Mouse (Mus musculus) neural tube, embryonic 12.5 days (tissue): ENCODE measurements at regions not wholly inside any gene's neighbourhood (a gene's known extent, or its start where the extent isn't known, plus 50 kb on each side); places are given as distances from the start of the nearest gene placed in this dataset.

ENCODE experiments used
- ATAC-seq: fragments of 200-750 bp; cut with Nextera tagmentation; 2 replicates; pipeline ENCODE4 v1.8.0; 2017; ENCODE audit warnings: low read depth, mild to moderate bottlenecking, moderate TSS enrichment, moderate library complexity; ENCODE audit not compliant: low FRiP score
- H3K27ac ChIP-seq: fragments of 300-500 bp; sonication (generic); 2 replicates; pipeline ENCODE4 v1.5.1; 2016
- H3K27me3 ChIP-seq: fragments of 300-500 bp; sonication (generic); replicated peaks from 2 replicates; pipeline ENCODE4 v1.6.1; 2016; ENCODE audit warnings: mild to moderate bottlenecking
- H3K36me3 ChIP-seq: fragments of 300-500 bp; sonication (generic); 2 replicates; pipeline ENCODE4 v1.6.1; 2016; ENCODE audit warnings: mild to moderate bottlenecking
- H3K4me1 ChIP-seq: fragments of 300-500 bp; sonication (generic); 2 replicates; pipeline ENCODE4 v1.6.1; 2016
- H3K4me2 ChIP-seq: fragments of 300-500 bp; sonication (generic); replicated peaks from 2 replicates; pipeline ENCODE4 v1.6.1; 2016; ENCODE audit warnings: mild to moderate bottlenecking
- H3K4me3 ChIP-seq: fragments of 300-500 bp; sonication (generic); 2 replicates; pipeline ENCODE4 v1.5.1; 2016
- H3K9ac ChIP-seq: fragments of 300-500 bp; sonication (generic); 2 replicates; pipeline ENCODE4 v1.6.1; 2016; ENCODE audit warnings: mild to moderate bottlenecking
- H3K9me3 ChIP-seq: fragments of 300-500 bp; sonication (generic); 2 replicates; pipeline ENCODE4 v1.6.1; 2016; ENCODE audit warnings: mild to moderate bottlenecking
- WGBS: fragments of 180-500 bp; shearing (Covaris S2); methylation state at CpG from one replicate; pipeline ENCODE4 v1.1.7; 2016; 5-methylcytosine and 5-hydroxymethylcytosine counted together

DNA sequence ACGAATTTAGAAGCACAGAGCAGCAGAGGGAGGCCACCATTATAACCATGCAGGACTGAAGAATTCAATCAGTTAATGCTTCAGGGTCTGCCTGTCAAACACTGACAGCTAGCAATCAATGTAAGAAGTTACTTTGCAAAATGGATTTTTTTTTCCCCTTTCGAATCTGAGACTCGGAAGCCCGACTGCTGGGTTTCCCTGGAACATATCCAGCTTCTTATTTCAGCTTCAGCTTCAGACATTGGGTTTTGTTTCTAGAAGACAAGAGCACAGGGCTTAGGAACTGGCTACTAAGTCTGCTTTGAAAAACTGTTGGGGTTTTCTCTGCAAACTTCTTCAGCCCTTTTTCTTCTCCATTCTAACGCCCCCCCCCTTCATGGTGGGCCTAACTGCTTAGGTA is 288.4 kb downstream of the Sox4 start:
- Histone ChIP-seq H3K4me1 (peaks cover 50% of the 10 kb centered on the region), H3K4me3 (no peak overlapping the region), H3K9me3 (no peaks in the 10 kb centered on the region), H3K9ac (no peak overlapping the region), H3K27me3 (no peaks in the 10 kb centered on the region), H3K4me2 (peak overlapping the region; percentile 22; the same call in 1 of the 2 replicates), H3K27ac (peak overlapping the region; percentile 75), H3K36me3 (no peaks in the 10 kb centered on the region)
- ATAC-seq, result no peak; the same call in 1 of the 2 replicates
- 47% methylated on average over 5 of the region's 5 CpGs for WGBS

DNA sequence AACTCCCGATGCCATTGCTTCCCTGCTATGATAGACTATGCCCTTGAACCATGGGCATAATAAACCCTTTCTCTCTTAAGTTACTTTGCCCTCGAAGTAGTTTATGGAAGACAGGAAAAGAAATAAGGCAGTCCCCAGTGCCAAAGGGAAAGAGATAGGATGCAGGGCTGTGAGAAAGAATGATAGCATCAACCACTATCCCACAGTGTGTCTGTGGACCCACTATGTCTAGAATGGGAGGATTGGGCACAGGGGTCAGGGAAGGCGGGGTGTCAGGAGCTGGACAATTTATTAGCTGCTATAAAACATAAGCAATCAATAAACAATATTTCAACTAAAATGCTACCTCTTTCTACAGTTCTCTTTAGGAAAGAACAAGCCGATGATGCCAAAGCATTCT is 288.8 kb downstream of the Sox4 start:
- peak overlapping the region; percentile 22; the same call in 1 of the 2 replicates for H3K4me2 ChIP-seq
- peak; percentile 53 for ATAC-seq

DNA sequence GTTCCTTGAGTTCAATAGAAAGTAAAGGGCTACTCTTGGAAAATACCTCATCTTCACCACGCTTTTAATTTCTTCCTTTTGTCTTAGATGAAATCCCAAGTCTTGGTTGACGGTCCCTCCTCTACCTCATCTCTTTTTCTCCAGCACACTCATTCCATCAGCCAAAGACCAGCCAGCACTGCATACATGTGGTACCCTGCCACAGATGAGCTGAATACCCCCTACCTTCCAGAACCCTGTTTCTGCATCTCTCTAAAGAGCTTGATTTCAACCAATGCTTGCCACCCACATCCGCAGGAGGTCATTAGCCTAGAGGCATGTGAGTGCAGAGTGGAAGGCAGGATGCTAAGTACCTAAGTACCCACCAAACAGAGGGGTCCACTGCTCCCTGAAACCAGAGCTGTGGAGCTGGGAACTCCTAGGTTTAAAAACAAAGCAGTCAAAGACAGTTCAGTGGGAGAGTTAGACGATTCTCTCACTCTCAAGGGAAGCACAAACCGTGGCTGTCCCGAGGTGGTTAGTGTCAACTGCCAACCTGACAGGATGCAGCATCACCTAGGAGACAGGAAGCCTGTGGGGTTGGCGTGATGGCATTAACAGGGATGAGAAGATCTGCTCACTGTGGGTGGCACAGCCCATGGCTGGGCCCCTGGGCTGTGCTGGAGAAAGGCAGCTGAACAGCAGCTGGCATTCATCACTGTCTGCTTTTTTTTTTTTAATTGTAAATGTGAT is 289.4 kb downstream of the Sox4 start:
- Histone ChIP-seq H3K27ac (peak overlapping the region; percentile 75), H3K4me2 (peak overlapping the region; percentile 22; the same call in 1 of the 2 replicates), H3K9me3 (no peaks in the 10 kb centered on the region), H3K4me1 (peaks cover 50% of the 10 kb centered on the region), H3K36me3 (no peaks in the 10 kb centered on the region), H3K9ac (no peak overlapping the region), H3K27me3 (no peaks in the 10 kb centered on the region), H3K4me3 (no peak overlapping the region)
- WGBS, result 10% methylated on average over 7 of the region's 7 CpGs
- ATAC-seq, result peak; percentile 93

More for the DNA sequence above, 288.8 kb downstream of the Sox4 start:
- Histone ChIP-seq H3K27me3 (no peaks in the 10 kb centered on the region), H3K36me3 (no peaks in the 10 kb centered on the region), H3K9ac (no peak overlapping the region), H3K4me3 (no peak overlapping the region), H3K27ac (peak overlapping the region; percentile 75), H3K4me1 (peaks cover 50% of the 10 kb centered on the region), H3K9me3 (no peaks in the 10 kb centered on the region)
- 14% methylated on average over 4 of the region's 4 CpGs for WGBS

DNA sequence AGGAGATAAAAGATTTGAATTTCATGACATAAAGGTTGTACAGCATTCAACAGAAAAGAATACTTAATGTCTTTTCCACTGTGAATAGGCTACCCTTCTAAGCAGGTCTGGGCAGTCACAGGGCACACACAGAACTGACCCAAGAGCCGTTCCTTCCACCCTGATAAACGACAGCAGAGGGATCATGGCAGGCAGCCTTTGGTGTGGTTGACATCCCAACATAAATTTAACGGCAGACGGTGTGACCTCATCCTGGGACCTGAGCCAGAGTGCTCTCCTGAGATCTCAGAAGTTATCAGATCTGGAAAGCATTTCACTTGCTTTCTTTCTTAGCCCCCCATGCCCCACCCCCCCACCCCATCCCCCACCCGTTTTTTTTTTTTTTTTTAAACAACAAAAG is 290.1 kb downstream of the Sox4 start:
- Histone ChIP-seq H3K4me3 (no peak overlapping the region), H3K27me3 (no peaks in the 10 kb centered on the region), H3K4me2 (no peak overlapping the region), H3K27ac (no peak overlapping the region), H3K9ac (no peak overlapping the region), H3K36me3 (no peaks in the 10 kb centered on the region), H3K4me1 (peaks cover 50% of the 10 kb centered on the region), H3K9me3 (no peaks in the 10 kb centered on the region)
- 4% methylated on average over 5 of the region's 5 CpGs for WGBS
- peak; percentile 55 for ATAC-seq

DNA sequence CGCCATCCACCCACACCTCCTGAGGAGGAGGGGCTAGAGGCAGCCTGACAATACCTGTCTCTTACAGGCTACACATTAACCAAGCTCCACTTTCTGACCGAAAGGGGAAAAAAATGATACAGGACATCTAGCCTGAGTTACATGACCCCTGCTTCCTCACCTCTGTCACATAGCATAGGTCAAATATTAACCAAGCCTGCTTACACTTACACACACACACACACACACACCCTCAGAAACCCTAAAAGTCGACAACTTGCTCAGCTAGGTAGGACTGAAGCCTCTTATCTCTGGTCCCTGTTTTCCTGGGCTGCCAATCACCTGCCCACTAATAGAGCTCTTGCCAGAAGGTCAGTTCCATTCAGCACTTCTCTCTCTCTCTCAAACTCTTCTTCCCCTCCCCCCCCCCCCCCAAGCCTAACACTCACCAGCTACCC is 291.2 kb downstream of the Sox4 start:
- Histone ChIP-seq H3K4me3 (no peak overlapping the region), H3K4me2 (no peak overlapping the region), H3K27ac (no peak overlapping the region), H3K4me1 (peaks cover 48% of the 10 kb centered on the region), H3K9ac (no peak overlapping the region), H3K9me3 (no peaks in the 10 kb centered on the region), H3K27me3 (no peaks in the 10 kb centered on the region), H3K36me3 (no peaks in the 10 kb centered on the region)
- 81% methylated on average over 3 of the region's 3 CpGs for WGBS
- no peak for ATAC-seq

DNA sequence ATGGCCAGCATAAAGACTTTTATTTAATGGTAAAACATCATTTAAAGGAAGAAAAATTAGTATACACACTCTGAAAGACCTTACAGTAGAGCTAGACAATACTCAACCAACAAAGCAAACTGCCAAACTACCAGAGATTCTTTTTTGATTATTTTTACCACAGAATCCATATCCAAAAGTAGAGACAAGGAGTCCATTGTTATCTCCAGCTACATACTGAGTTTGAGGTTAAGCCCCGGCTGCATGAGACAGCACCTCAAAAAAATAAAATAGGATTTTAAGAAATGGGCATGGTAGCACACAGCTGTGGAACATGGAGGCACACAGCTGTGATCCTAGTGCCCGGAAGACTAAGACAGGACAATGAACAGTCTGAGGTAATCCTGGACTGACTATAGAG is 293.4 kb downstream of the Sox4 start:
- Histone ChIP-seq H3K9me3 (no peaks in the 10 kb centered on the region), H3K4me2 (no peak overlapping the region), H3K27ac (no peak overlapping the region), H3K9ac (no peak overlapping the region), H3K27me3 (no peaks in the 10 kb centered on the region), H3K4me3 (no peak overlapping the region), H3K36me3 (no peaks in the 10 kb centered on the region), H3K4me1 (peaks cover 28% of the 10 kb centered on the region)
- WGBS, result 78% methylated on average over 2 of the region's 2 CpGs
- ATAC-seq, result no peak

DNA sequence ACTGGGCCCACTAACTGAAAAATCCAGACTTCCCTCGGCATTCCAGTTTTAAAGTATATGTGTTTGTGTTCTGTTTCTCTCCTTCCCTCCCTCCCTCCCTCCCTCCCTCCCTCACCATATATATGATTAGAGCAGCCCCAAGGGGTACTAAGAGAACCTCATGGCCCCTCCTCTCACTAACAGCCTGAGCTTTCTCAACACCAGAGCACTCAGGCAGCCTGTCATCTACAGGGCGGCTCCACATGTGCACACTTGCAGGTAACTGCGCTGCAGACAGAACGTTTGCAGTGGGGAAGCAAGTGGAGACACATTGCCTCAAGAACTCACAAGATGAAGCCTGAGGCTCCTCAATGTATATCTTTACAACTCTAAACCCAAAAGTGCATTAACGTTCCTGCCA is 294.9 kb downstream of the Sox4 start:
- H3K27ac ChIP-seq, result no peak overlapping the region
- H3K4me3 ChIP-seq, result no peak overlapping the region
- 83% methylated on average over 5 of the region's 5 CpGs for WGBS
- H3K36me3 ChIP-seq, result no peaks in the 10 kb centered on the region
- no peak overlapping the region for H3K4me2 ChIP-seq
- no peaks in the 10 kb centered on the region for H3K9me3 ChIP-seq
- no peak for ATAC-seq
- H3K4me1 ChIP-seq, result peaks cover 15% of the 10 kb centered on the region
- no peaks in the 10 kb centered on the region for H3K27me3 ChIP-seq
- H3K9ac ChIP-seq, result no peak overlapping the region

DNA sequence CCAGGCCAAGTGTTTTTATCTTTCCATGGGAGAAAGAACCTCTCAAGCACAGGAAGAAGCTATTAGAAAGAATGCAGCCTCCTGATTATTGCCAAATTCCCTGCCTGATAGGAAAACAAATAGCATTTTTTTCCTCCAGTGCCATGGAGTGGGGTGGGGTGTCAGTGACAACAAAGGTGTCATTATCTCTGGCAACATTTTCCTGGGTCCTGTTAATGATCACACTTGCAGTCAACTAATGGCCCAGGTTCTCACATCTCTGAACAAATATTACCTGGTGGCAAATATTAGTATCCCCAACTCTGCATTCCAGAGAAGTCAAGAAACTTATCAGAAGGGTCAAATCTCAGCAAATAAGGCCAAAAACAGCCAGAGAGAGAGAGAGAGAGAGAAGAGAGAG is 298.6 kb downstream of the Sox4 start:
- no peak overlapping the region for H3K27ac ChIP-seq
- H3K4me1 ChIP-seq, result peaks cover 9% of the 10 kb centered on the region
- H3K9me3 ChIP-seq, result no peaks in the 10 kb centered on the region
- H3K36me3 ChIP-seq, result no peaks in the 10 kb centered on the region
- ATAC-seq, result no peak
- no peak overlapping the region for H3K4me2 ChIP-seq
- H3K4me3 ChIP-seq, result no peak overlapping the region
- H3K27me3 ChIP-seq, result no peaks in the 10 kb centered on the region
- H3K9ac ChIP-seq, result no peak overlapping the region

DNA sequence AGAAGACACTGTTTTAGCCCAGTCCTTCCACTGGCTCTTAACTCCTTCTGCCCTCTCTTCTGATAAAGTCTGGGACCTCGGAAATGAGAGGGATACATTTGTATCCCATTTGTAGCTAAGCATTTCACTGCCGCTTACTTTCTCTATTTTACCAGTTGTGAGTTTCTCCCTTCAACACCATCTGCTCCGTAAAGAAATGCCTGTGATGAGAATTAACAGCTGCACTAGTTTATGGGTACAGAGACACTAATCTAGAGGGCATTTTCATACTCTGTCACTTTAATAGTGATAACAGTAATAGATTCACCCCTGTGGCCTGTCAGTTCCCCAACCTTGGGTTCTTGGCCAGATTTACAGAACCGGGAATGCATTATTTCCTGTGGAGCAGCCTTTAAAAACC is 300.2 kb downstream of the Sox4 start:
- no peak for ATAC-seq
- 79% methylated on average over 4 of the region's 4 CpGs for WGBS
- Histone ChIP-seq H3K27ac (no peak overlapping the region), H3K4me2 (no peak overlapping the region), H3K4me3 (no peak overlapping the region), H3K9ac (no peak overlapping the region), H3K4me1 (peaks cover 9% of the 10 kb centered on the region; the same call in 1 of the 2 replicates), H3K36me3 (no peaks in the 10 kb centered on the region), H3K9me3 (no peaks in the 10 kb centered on the region), H3K27me3 (no peaks in the 10 kb centered on the region)

DNA sequence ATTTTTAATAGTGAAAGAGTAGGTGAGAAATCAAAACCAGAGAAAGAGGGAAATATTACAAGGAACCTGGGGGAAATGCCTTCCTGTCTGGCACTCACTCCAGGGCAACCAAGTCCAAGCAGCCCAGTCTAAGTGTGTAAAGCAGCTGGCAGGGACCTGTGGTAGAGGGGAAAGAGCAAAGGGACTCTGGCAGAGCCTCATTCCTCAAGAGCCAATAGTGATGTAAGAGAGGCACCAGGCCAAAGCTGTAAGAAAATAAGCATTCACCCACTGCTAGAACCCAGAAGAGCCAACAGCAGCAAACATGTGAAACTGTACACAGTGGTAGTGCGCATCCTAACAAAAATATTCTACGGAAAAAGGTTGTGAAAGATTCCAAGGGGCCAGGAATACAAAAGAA is 301.7 kb downstream of the Sox4 start:
- peaks cover 9% of the 10 kb centered on the region; the same call in 1 of the 2 replicates for H3K4me1 ChIP-seq
- no peak overlapping the region for H3K9ac ChIP-seq
- H3K4me3 ChIP-seq, result no peak overlapping the region
- no peaks in the 10 kb centered on the region for H3K36me3 ChIP-seq
- H3K27me3 ChIP-seq, result no peaks in the 10 kb centered on the region
- H3K27ac ChIP-seq, result no peak overlapping the region
- WGBS, result 91% methylated on average over 2 of the region's 2 CpGs
- H3K4me2 ChIP-seq, result no peak overlapping the region
- no peaks in the 10 kb centered on the region for H3K9me3 ChIP-seq
- no peak for ATAC-seq

DNA sequence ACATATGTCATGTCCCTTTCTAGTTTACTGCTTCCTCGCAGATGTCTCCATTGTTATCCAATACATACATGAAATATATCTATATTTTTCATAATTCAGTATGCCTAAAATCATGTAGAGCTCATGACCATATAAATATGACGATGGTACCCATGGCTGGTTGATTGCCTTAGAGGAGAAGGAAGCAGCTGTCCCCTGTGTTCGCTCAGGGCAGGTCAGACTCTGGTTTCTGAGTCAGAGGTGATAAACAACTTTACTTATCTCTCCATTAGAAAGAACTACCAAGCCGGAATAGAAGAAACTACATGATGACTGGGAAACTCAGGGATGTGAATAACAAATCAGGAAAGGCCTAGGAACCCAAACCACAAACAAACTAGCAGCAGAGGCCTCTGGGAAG is 307.6 kb downstream of the Sox4 start:
- H3K4me1 ChIP-seq, result no peaks in the 10 kb centered on the region
- no peak overlapping the region for H3K4me3 ChIP-seq
- H3K27me3 ChIP-seq, result no peaks in the 10 kb centered on the region
- H3K9ac ChIP-seq, result no peak overlapping the region
- no peak overlapping the region for H3K4me2 ChIP-seq
- H3K36me3 ChIP-seq, result 0 out of 2 replicates have a peak, but pooled peaks cover 3% of the 10 kb centered on the region
- WGBS, result 89% methylated on average over 4 of the region's 4 CpGs
- no peak for ATAC-seq
- H3K27ac ChIP-seq, result no peak overlapping the region
- no peaks in the 10 kb centered on the region for H3K9me3 ChIP-seq

DNA sequence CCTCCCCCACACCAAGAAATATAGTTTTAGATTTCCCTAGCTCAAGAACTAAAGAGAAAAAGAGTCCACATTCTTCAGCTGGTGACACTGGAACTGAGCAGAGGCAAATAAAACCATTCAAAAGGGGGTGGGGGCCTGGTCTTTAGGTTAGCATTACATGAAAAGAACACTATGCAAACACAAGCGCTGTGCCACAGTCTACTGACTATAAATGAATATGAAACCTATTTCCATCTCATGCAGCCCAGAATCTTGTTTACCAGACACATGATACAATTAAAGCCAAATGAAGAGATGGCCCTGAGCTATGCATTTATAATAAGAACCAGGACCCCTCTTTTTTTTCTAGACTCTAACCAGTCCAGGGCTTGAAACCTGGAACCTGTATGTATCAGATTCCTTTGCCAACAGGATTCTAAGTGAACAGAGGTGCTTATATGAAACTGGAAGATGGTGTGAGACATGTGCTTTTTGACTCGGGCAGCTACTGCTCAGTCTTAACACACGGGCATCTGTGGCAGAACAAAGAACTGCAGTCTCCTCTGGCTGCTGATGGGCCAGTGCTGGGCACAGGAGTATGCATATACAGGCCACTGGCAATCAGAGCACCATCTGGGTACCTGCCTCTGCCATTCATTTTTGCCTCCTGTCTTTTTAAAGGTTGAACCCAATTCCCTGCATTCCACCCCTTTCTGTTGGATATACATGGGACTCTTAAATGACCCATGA is 308.5 kb downstream of the Sox4 start:
- Histone ChIP-seq H3K27ac (no peak overlapping the region), H3K9ac (no peak overlapping the region), H3K4me2 (no peak overlapping the region), H3K4me3 (no peak overlapping the region), H3K36me3 (0 out of 2 replicates have a peak, but pooled peaks cover 3% of the 10 kb centered on the region), H3K4me1 (no peaks in the 10 kb centered on the region), H3K27me3 (no peaks in the 10 kb centered on the region), H3K9me3 (no peaks in the 10 kb centered on the region)
- no peak for ATAC-seq
- 83% methylated on average over 3 of the region's 3 CpGs for WGBS
